Mouse (Mus musculus) embryonic facial prominence, embryonic 13.5 days (tissue): ENCODE measurements at regions not wholly inside any gene's neighbourhood (a gene's known extent, or its start where the extent isn't known, plus 50 kb on each side); places are given as distances from the start of the nearest gene placed in this dataset.
"Not testable (repeated sequence)": the region's sequence is repeated elsewhere in the genome, so short reads cannot be mapped to it uniquely, and the experiment has no call there.

Experiments used
- ATAC-seq: fragments of 200-750 bp; cut with Nextera tagmentation; 2 replicates; pipeline ENCODE4 v1.8.0; 2017; ENCODE audit warnings: low read depth; ENCODE audit not compliant: insufficient number of reproducible peaks, insufficient read depth, low FRiP score, low TSS enrichment
- H3K27ac ChIP-seq: fragments of 300-500 bp; sonication (generic); 2 replicates; pipeline ENCODE4 v1.5.1; 2015; ENCODE audit warnings: moderate library complexity, mild to moderate bottlenecking, inconsistent platforms
- H3K27me3 ChIP-seq: fragments of 300-500 bp; sonication (generic); 2 replicates; pipeline ENCODE4 v1.6.1; 2015; ENCODE audit warnings: mild to moderate bottlenecking, inconsistent platforms
- H3K36me3 ChIP-seq: fragments of 300-500 bp; sonication (generic); 2 replicates; pipeline ENCODE4 v1.6.1; 2015; ENCODE audit warnings: mild to moderate bottlenecking, inconsistent platforms
- H3K4me1 ChIP-seq: fragments of 300-500 bp; sonication (generic); 2 replicates; pipeline ENCODE4 v1.6.1; 2015; ENCODE audit warnings: inconsistent platforms
- H3K4me2 ChIP-seq: fragments of 300-500 bp; sonication (generic); 2 replicates; pipeline ENCODE4 v1.6.1; 2015; ENCODE audit warnings: moderate library complexity, mild to moderate bottlenecking, inconsistent platforms
- H3K4me3 ChIP-seq: fragments of 300-500 bp; sonication (generic); 2 replicates; pipeline ENCODE4 v1.5.1; 2015; ENCODE audit warnings: mild to moderate bottlenecking, inconsistent platforms
- H3K9ac ChIP-seq: fragments of 300-500 bp; sonication (generic); 2 replicates; pipeline ENCODE4 v1.6.1; 2015; ENCODE audit warnings: mild to moderate bottlenecking, inconsistent platforms
- H3K9me3 ChIP-seq: fragments of 300-500 bp; sonication (generic); 2 replicates; pipeline ENCODE4 v1.6.1; 2016; ENCODE audit warnings: inconsistent platforms
- WGBS: fragments of 180-500 bp; shearing (Covaris S2); methylation state at CpG from one replicate; pipeline ENCODE4 v1.1.7; 2015; ENCODE audit warnings: mixed read lengths; 5-methylcytosine and 5-hydroxymethylcytosine counted together

DNA sequence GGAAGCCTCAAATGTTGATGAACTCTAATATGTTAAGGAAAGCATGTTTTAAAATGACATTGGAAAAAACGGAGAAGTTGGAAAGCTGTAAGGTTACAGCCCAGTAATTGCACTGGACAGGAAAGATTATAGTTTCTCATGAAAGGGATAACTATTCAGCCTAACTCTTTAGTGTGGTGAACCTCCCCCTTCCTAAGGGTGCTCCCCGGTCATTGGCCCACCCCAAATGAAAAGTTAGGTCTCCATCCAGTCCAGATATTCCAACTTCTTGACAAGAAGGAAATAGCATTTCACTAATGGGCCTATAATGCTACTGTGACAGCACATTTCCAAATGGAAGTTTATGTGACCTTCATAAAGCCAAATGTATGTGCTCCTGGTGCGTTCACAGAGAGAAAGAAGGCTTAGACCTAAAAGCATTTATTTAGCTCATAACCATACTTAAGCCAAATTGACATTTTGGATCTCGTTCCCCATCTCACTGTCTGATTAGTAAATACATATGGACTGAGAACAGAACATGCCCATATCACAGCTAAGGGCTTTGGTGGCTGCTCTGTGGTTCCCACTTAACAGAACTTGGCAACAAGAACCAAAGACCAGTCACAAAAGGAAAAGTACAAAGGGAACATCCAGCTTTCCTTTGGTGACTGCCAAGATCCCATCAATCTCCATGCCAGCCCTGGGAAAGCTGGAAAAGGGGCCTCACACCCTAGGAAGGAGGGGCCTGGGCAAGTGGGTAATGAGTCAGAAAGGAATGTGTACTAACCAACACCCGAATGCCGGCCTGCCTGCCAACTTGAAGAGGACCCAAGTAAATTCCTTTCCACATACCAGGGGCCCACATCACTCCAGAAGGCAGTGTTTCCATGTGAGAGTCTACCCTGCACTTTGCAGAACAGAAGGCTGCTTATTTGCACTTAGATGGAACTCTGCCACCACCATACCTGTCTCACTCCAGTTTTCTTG, 155.1 kb upstream of the Chst7 start:
- Histone ChIP-seq H3K9ac (no peak overlapping the region), H3K4me2 (no peak overlapping the region), H3K36me3 (no peaks in the 10 kb centered on the region), H3K4me1 (no peaks in the 10 kb centered on the region; the same call in 1 of the 2 replicates), H3K27me3 (no peaks in the 10 kb centered on the region), H3K9me3 (no peaks in the 10 kb centered on the region), H3K4me3 (no peak overlapping the region), H3K27ac (no peak overlapping the region)
- ATAC-seq: peak; percentile 79; the same call in 1 of the 2 replicates
- 56% methylated on average over 6 of the region's 6 CpGs for WGBS

DNA sequence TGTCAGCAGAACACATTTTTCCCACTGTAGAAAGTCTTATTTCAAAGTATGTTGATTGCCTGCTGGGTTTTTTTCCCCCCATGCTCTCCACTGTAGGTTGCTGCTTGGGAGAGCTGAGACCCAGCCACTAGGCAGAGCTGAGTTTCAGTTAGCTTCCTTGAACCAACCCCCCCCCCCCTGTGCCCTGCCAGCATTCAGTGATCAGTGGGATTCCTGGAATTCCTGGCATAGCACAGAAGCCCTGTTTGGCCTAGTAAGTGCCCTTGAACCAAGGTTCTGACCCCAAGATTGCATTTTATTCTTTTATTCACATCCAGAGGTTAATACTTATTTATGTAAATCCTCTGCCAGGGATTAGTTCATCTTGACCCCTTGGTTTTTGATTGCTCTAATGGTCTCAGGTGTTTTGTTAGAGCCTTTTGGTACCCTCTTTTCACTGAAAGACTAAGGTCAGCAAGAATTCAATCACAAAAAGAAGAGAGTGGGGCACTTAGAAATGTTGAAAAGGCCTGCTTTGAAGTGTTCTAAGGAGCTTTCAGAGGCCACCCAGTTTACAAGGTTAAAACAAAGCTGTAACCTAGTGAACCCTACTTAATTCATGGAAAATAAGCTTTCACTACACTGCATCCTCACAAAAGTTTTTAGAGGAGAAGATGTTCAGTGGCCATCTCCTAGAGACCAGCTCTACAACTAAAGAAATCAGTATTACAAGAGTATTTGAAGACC, 152.6 kb upstream of the Chst7 start:
- no peaks in the 10 kb centered on the region for H3K9me3 ChIP-seq
- no peak overlapping the region for H3K4me3 ChIP-seq
- no peaks in the 10 kb centered on the region for H3K36me3 ChIP-seq
- H3K9ac ChIP-seq: no peak overlapping the region
- no peak for ATAC-seq
- H3K4me2 ChIP-seq: no peak overlapping the region
- no peaks in the 10 kb centered on the region for H3K27me3 ChIP-seq
- no peak overlapping the region for H3K27ac ChIP-seq
- no peaks in the 10 kb centered on the region; the same call in 1 of the 2 replicates for H3K4me1 ChIP-seq

GRCm38 (mm10) chrX:19917001-19917400, 142.4 kb upstream of the Chst7 start:
- Histone ChIP-seq H3K36me3 (no peaks in the 10 kb centered on the region), H3K4me3 (no peak overlapping the region), H3K9me3 (no peaks in the 10 kb centered on the region), H3K4me1 (peaks cover 3% of the 10 kb centered on the region; the same call in 1 of the 2 replicates), H3K27ac (no peak overlapping the region), H3K4me2 (no peak overlapping the region), H3K27me3 (no peaks in the 10 kb centered on the region), H3K9ac (no peak overlapping the region)
- 77% methylated on average over 1 of the region's 1 CpGs for WGBS
- no peak for ATAC-seq

DNA sequence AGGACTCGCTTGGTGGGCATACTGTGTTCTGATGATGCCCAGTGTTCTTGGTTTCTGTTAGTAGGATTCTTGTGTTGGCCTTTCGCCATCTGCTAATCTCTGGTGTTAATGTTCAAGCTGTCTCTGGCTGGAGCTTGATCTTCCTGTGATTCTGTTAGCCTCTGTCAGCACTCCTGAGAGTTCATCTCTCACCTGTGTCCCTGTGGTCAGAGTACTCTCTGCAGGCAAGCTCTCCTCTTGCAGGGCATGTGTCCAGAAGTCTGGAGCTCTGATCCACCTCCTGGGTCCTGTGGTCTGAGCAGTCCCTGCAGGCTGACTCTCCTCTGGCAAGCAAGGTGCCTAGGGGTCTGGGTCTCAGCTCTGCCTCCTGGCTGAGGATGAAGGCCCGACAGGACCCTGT, 130.0 kb upstream of the Chst7 start:
- not testable (repeated sequence) for ATAC-seq, H3K27me3 ChIP-seq, H3K27ac ChIP-seq, H3K4me1 ChIP-seq, H3K36me3 ChIP-seq, H3K4me3 ChIP-seq, H3K4me2 ChIP-seq, H3K9ac ChIP-seq, H3K9me3 ChIP-seq
- 62% methylated on average over 3 of the region's 3 CpGs for WGBS

- 67% methylated on average over 3 of the region's 3 CpGs for WGBS
- no peak for ATAC-seq
Observed at GRCm38 (mm10) chrX:19929866-19930265, 129.5 kb upstream of the Chst7 start.

GRCm38 (mm10) chrX:19943305-19943704, 116.1 kb upstream of the Chst7 start:
- ATAC-seq: no peak
- H3K4me3 ChIP-seq: no peak overlapping the region
- whole genome bisulfite sequencing: 79% methylated on average over 2 of the region's 2 CpGs

More at GRCm38 (mm10) chrX:19929866-19930265, 129.5 kb upstream of the Chst7 start:
- no peaks in the 10 kb centered on the region for H3K4me1 ChIP-seq
- H3K9ac ChIP-seq: no peak overlapping the region
- no peaks in the 10 kb centered on the region for H3K27me3 ChIP-seq
- no peaks in the 10 kb centered on the region for H3K36me3 ChIP-seq
- H3K27ac ChIP-seq: no peak overlapping the region
- H3K4me3 ChIP-seq: no peak overlapping the region
- H3K4me2 ChIP-seq: no peak overlapping the region
- H3K9me3 ChIP-seq: no peaks in the 10 kb centered on the region

More at GRCm38 (mm10) chrX:19943305-19943704, 116.1 kb upstream of the Chst7 start:
- H3K4me2 ChIP-seq: no peak overlapping the region
- no peaks in the 10 kb centered on the region for H3K4me1 ChIP-seq
- H3K36me3 ChIP-seq: no peaks in the 10 kb centered on the region
- no peak overlapping the region for H3K9ac ChIP-seq
- no peaks in the 10 kb centered on the region for H3K9me3 ChIP-seq
- no peaks in the 10 kb centered on the region for H3K27me3 ChIP-seq
- no peak overlapping the region for H3K27ac ChIP-seq
